Mouse (Mus musculus): ENCODE results near the gene Lyst.
"Not testable (repeated sequence)": the region's sequence is repeated elsewhere in the genome, so short reads cannot be mapped to it uniquely, and the experiment has no call there.

The Lyst gene

GRCm38 (mm10) chr13:13783894-13784419 lies 193.8 kb downstream of the Lyst start, which contains the start of gene Gng4:
Gene Gng4 (plus strand): TSS chr13:13784059.
- DNase-seq: no peak

- DNase-seq: no peak
Observed at GRCm38 (mm10) chr13:13784420-13784936, 194.3 kb downstream of the Lyst start.

DNA sequence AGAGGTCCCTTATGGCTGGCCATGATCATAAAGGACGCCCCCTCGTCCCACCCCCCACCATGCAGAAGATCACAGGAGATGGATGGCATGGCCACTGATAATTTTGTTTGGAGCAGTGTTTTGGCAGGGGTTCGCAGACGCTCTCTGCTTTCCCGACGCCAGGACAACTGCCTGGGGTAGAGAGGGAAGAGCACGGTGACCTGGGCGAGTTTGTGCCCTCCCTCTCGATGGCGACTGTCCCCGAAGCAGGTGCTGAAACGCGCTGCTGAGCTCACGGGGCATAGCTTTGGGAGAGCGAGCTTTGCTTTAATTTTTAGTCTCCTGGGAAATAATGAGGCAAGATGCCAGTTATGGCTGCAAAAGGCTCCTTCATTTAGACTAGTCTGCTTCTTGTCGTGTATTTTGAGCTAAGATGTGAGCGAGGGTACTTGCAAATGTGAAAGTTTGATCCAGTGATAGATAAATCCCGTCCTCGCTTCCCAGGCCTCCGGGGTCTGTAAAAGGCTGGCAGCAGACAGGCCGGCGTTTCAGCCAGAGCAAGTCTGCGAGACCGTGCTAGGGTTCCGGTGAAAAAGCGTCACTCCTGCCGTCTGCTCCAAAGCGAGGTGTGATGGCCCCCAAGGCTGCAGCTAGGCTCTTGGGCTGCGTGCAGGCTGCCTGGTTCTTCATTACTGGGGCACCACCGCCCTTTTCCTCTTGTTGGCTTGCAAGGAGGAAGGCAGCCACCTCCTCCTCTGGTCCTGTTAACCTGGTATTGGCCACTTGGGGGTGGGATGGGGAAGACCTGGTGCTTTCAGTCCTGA lies 195.0 kb downstream of the Lyst start:
- no peak for DNase-seq

DNA sequence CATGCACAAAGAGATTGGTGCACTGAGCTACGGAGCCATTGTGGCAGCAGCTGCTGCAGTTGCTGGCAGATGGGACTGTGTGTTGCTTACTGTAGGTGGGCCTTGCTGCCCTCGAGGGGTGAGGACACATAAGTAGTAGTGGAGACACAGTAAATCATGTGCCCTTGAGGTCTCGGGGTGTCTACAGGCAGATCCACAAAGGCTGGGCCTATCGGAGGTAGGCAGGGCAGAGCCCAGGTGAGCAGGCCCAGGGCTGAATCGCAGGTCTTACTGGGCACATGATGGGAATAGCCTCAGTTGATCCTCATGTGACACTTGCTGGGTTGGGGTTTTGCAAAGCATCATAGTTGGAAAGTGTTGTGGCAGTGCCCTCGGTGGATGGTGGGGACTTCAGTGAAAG lies 196.8 kb downstream of the Lyst start:
- DNase-seq: no peak

- no peak for DNase-seq
Observed at GRCm38 (mm10) chr13:13788070-13788469, 197.9 kb downstream of the Lyst start.

- no peak for DNase-seq
Observed at GRCm38 (mm10) chr13:13791981-13792380, 201.8 kb downstream of the Lyst start.

- DNase-seq: no peak
Observed at GRCm38 (mm10) chr13:13795166-13795832, 205.1 kb downstream of the Lyst start.

GRCm38 (mm10) chr13:13796082-13796481 lies 205.9 kb downstream of the Lyst start:
- DNase-seq: no peak

DNA sequence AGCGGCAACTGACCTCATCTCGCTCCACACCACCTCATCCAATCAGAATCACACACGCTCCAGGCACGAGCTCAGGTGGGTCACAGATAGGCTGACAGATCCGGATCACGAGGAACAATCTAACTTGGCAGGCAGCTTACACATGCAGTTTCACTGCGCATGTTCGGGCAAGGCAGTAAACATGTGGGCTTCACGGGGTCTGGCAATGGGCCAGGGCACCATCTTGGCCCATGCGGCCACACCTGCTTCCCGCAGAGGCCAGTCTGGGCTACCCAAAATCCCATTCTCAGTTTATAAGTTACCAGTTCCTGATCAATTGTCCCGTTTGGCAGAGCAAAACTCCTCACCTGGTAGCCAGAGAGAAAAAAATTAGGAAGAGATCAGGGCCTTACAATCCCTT lies 207.6 kb downstream of the Lyst start:
- not testable (repeated sequence) for DNase-seq

DNA sequence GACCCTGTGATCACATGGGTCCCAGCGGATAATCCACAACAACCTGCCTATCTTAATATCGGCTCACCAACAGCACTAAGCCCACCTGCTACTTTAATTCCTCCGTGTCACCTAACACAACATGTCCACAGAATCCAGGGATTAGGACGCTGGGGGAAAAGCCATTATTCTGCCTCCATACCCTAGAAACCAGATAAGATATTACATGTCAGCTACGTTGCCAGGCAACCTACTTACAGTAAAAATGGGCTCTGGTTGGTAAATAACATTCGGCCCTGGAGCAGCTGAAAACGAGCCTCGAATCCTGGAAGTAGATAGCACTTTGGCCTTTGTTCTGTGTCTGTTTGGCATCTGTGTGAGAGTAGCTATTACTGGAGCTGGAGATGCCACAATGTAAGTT lies 208.6 kb downstream of the Lyst start:
- DNase-seq: no peak

DNA sequence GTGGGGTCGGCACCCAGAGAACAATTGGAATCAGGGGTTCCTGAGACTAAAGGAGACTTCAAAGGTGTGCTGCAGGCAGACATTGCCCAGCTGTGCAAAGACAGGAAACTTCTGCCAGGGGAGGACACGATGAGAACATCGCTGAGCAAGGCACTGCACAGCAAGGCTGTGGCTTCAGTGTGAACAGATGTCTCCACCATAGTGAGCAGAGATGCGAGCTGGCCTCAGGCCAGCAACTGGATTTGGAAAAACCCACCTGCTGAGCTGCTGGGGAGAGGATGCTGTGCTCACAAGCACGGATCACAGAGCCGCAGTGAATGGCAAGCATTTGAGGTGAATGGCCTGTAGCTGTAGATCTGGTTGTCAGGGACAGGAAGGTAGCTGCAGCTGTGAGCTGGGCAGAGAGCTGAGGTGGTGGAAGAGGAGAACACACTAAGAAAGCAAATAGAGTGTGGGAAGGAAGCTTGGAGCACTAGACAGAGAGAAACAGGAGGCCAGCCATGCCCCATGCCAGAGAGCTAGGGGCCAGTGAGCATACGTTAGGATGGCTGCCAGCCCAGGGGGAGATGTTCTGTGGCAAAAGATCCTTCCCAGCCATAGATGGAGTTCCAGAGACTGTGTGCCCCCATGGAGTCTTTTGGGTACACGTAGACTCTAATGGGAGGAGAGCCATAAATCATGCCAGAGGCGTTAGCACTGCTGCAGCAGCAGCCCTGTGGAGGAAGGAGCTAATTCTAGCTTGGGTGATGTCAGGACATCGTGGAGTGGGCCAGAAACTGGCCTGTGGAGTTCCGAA lies 218.3 kb downstream of the Lyst start:
- DNase-seq: no peak

DNA sequence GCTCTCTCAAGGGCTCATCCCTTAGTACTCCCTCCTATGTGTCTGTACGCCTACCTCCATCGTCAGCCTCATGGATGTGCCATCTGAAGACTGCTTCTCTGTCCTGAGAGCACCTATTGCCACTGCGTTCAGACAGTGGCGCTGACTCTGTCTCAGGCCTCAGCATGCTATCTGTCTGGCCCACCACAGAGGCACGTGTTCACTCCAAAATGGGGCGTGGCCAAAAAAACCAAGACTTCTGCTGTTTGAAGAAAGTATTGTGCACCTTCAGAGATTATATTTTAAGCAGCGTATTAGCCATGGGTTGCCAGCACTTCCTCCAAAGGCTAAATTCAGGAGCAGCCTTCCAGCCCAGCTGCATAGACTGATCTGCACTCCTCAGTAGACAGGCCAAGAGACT lies 220.7 kb downstream of the Lyst start:
- no peak for DNase-seq

- DNase-seq: no peak
Observed at GRCm38 (mm10) chr13:13818696-13819095, 228.5 kb downstream of the Lyst start.

DNA sequence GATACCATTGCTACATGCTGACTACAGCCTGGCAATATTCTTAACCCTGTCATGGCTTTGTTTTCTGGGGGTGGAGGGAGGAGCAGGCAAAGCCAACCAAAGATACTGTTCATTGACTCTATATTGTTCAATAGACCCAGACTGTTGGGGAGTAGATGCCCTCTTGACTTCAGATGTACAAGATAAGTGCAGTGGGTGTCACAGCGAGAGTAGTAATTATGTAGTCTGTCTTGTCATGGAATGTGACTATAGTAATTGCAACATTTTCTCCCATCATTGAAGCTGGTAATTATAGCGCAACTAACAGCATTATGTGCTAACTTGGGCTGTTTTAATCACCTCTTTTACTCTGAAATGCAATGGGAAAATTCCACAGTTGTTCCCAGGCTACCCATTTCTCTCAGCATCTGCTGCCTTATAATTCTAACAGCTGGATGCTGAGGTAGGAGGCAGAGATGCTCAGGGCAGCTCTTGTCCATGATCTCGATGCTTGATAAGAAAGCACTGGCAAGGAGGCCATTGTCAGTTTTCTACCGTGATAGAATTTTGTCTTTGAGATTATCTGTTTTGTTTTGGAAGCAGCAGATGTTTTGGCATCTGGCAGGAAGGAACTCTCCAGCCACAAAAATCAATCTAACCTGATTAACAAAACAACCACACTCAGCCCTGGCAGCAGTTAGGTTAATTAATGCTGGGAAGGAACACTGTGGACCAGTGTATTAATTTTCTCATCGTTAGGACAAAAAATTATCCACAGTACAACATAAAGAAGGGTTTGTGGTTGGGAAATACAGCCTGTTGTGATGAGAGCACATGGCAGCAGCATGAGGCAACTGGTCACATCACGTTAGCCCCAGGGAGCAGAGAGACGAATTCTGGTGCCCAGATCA lies 230.3 kb downstream of the Lyst start:
- no peak for DNase-seq

DNA sequence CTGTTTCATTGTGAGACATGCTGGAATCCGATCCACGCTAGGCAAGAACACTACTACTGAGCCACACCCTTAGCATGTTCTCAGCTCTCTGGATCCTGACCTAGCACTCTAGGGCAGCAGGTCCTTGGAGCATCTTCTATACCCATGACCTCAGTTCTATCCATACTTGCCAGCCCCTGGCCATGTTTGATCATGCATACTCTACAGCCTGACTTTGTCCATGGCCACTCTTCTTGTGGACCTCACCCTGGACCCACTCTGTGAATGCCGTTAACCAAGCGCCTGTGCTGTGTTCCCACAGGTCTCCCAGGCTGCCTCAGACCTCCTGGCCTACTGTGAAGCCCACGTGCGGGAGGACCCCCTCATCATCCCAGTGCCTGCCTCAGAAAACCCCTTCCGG lies 234.7 kb downstream of the Lyst start:
- no peak for DNase-seq

DNA sequence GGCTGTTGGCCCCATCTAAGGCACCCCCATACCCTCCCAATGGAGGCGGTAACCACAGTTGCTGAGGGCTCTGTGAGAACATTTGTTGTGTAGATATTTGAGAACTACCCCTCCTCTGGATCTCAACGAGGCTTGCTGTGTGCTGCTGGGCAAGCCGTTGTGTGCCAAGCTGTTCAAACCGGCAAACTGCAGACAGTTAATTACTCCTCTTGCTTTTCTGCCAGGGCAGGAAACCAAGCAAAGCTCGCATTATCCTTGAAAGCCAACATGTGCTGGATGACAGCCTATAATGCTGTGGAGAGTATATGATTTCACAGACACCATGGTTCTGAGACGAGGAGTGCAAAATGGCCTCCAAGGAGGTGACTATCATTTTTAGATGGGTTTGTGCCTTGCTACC lies 236.3 kb downstream of the Lyst start:
- no peak for DNase-seq

DNA sequence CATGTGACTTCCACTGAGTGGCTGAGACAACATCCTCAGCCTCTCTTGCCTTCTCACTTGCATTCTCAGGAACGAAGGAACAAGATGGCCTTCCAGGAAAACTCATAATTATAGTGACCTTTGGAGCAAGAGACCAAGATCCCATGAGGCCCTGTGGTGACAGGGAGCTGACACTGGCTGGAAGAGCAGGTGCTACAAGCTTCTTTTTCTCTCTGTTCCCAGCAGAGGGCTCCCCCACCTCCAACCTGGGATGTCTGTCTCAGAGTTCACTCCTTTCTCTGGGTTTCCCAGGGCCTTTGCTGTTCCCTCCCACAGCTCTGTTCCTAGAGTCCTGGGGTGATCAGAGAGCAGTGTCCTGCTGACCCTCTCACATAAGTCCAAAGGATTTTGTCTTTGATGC lies 237.9 kb downstream of the Lyst start:
- DNase-seq: no peak

All from cerebellum, adult 9-10 months (tissue).